Mouse (Mus musculus) MEL (cell line): ENCODE data around the gene Wdr48. TPM values are rescaled to one million over a fixed set of nuclear protein-coding genes. Genes with fewer than 3 reads are reported as not detected.
A peak's percentile ranks its signal among the peaks of the same experiment; 100 is the strongest.

Source experiments
- DNase-seq: peaks from one replicate; pipeline ENCODE4 v3.0.0; 2011; ENCODE audit warnings: low read depth, low spot score
- H3K27ac ChIP-seq: 2 replicates; pipeline ENCODE4 v1.5.1; 2012; ENCODE audit warnings: low read depth, mild to moderate bottlenecking, control low read depth, low read length, moderate library complexity; ENCODE audit not compliant: control insufficient read depth
- H3K27me3 ChIP-seq, 2 experiments: fragments of 150-350 bp in 1 of 2; sonication (generic) in 1 of 2; 2 replicates each; pipeline ENCODE4 v1.6.1; 2012; ENCODE audit warnings: low read length in 2 of 2, mild to moderate bottlenecking in 2 of 2, improper control_type of control experiment in 1 of 2, moderate library complexity in 1 of 2; ENCODE audit not compliant: insufficient read depth in 2 of 2, control insufficient read depth in 1 of 2
- H3K36me3 ChIP-seq, 2 experiments: 2 replicates each; pipeline ENCODE4 v1.6.1; 2012 to 2014; ENCODE audit warnings: low read length in 2 of 2, improper control_type of control experiment in 1 of 2, inconsistent platforms in 1 of 2, mild to moderate bottlenecking in 1 of 2; ENCODE audit not compliant: insufficient read depth in 2 of 2, control insufficient read depth in 1 of 2
- H3K4me1 ChIP-seq, 2 experiments: fragments of 150-350 bp in 1 of 2; sonication (generic) in 1 of 2; 2 replicates each; pipeline ENCODE4 v1.6.1; 2012; ENCODE audit warnings: low read length in 2 of 2, improper control_type of control experiment in 1 of 2, mild to moderate bottlenecking in 1 of 2; ENCODE audit not compliant: insufficient read depth in 2 of 2, control insufficient read depth in 1 of 2
- H3K4me3 ChIP-seq, 2 experiments: fragments of 150-350 bp in 1 of 2; sonication (generic) in 1 of 2; 2 replicates each; pipeline ENCODE4 v1.5.1; 2012; ENCODE audit warnings: low read depth in 2 of 2, low read length in 2 of 2, mild to moderate bottlenecking in 2 of 2, moderate library complexity in 2 of 2, control low read depth in 1 of 2, improper control_type of control experiment in 1 of 2; ENCODE audit not compliant: control insufficient read depth in 1 of 2, insufficient read depth in 1 of 2
- H3K79me2 ChIP-seq: 2 replicates; pipeline ENCODE4 v1.6.1; 2012; ENCODE audit warnings: mild to moderate bottlenecking, low read length, moderate library complexity; ENCODE audit not compliant: control insufficient read depth, poor library complexity, insufficient read depth
- H3K9ac ChIP-seq: 2 replicates; pipeline ENCODE4 v1.6.1; 2012; ENCODE audit warnings: low read depth, mild to moderate bottlenecking, control low read depth, low read length, moderate library complexity; ENCODE audit not compliant: control insufficient read depth, poor library complexity, severe bottlenecking
- H3K9me3 ChIP-seq: fragments of 150-350 bp; sonication (generic); replicated peaks from 2 replicates; pipeline ENCODE4 v1.6.1; 2012; ENCODE audit warnings: mild to moderate bottlenecking, low read length, improper control_type of control experiment, moderate library complexity; ENCODE audit not compliant: insufficient read depth
- BHLHE40 ChIP-seq: IDR thresholded peaks from 2 replicates; pipeline ENCODE4 v1.6.1; 2012; ENCODE audit warnings: low read depth, mild to moderate bottlenecking, inconsistent platforms, low read length, improper control_type of control experiment, borderline replicate concordance
- CHD2 ChIP-seq: IDR thresholded peaks from 2 replicates; pipeline ENCODE4 v1.6.1; 2011; ENCODE audit warnings: low read length, improper control_type of control experiment
- CTCF ChIP-seq, 3 experiments: IDR thresholded peaks in 2 of 3; conservative IDR thresholded peaks in 1 of 3; 2 replicates each; pipeline ENCODE4 v1.5.1; 2011 to 2012; ENCODE audit warnings: low read length in 3 of 3, low read depth in 2 of 3, mild to moderate bottlenecking in 2 of 3, improper control_type of control experiment in 1 of 3, inconsistent platforms in 1 of 3, mixed read lengths in 1 of 3, moderate library complexity in 1 of 3; ENCODE audit not compliant: control insufficient read depth in 1 of 3, insufficient read depth in 1 of 3, poor library complexity in 1 of 3, severe bottlenecking in 1 of 3
- E2F4 ChIP-seq: IDR thresholded peaks from 2 replicates; pipeline ENCODE4 v1.6.1; 2011; ENCODE audit warnings: low read depth, low read length, improper control_type of control experiment, borderline replicate concordance
- ELF1 ChIP-seq: IDR thresholded peaks from 2 replicates; pipeline ENCODE4 v1.6.1; 2014; ENCODE audit warnings: low read depth, mild to moderate bottlenecking, inconsistent platforms, low read length, improper control_type of control experiment, moderate library complexity
- EP300 ChIP-seq, 2 experiments: IDR thresholded peaks; 2 replicates each; pipeline ENCODE4 v1.6.1; 2011; ENCODE audit warnings: improper control_type of control experiment in 2 of 2, low read length in 2 of 2, low read depth in 1 of 2, mild to moderate bottlenecking in 1 of 2
- ETS1 ChIP-seq: IDR thresholded peaks from 2 replicates; pipeline ENCODE4 v1.6.1; 2012; ENCODE audit warnings: low read depth, mild to moderate bottlenecking, inconsistent platforms, low read length, improper control_type of control experiment, moderate library complexity
- JUND ChIP-seq: IDR thresholded peaks from 2 replicates; pipeline ENCODE4 v1.6.1; 2011; ENCODE audit warnings: low read depth, mild to moderate bottlenecking, improper control_type of control experiment, low read length
- KAT2A ChIP-seq: conservative IDR thresholded peaks from 2 replicates; pipeline ENCODE4 v1.6.1; 2012; ENCODE audit warnings: low read depth, low read length, improper control_type of control experiment, inconsistent platforms
- MAX ChIP-seq: IDR thresholded peaks from 2 replicates; pipeline ENCODE4 v1.6.1; 2011; ENCODE audit warnings: low read length, improper control_type of control experiment
- MAZ ChIP-seq: IDR thresholded peaks from 2 replicates; pipeline ENCODE4 v1.6.1; 2012; ENCODE audit warnings: low read depth, mild to moderate bottlenecking, inconsistent platforms, low read length, improper control_type of control experiment
- MEF2A ChIP-seq: IDR thresholded peaks from 2 replicates; pipeline ENCODE4 v1.6.1; 2014; ENCODE audit warnings: low read depth, mild to moderate bottlenecking, inconsistent platforms, low read length, improper control_type of control experiment; ENCODE audit not compliant: poor library complexity, insufficient replicate concordance, severe bottlenecking; ENCODE audit errors: extremely low read depth
- MXI1 ChIP-seq: IDR thresholded peaks from 2 replicates; pipeline ENCODE4 v1.6.1; 2011; ENCODE audit warnings: mild to moderate bottlenecking, low read depth, low read length, improper control_type of control experiment
- MYB ChIP-seq: IDR thresholded peaks from 2 replicates; pipeline ENCODE4 v1.6.1; 2011; ENCODE audit warnings: mild to moderate bottlenecking, low read depth, low read length, improper control_type of control experiment
- MYC ChIP-seq: IDR thresholded peaks from 2 replicates; pipeline ENCODE4 v1.6.1; 2011; ENCODE audit warnings: low read depth, mild to moderate bottlenecking, low read length, improper control_type of control experiment, moderate library complexity
- NRF1 ChIP-seq: IDR thresholded peaks from 2 replicates; pipeline ENCODE4 v1.6.1; 2014; ENCODE audit warnings: low read depth, mild to moderate bottlenecking, inconsistent platforms, low read length, improper control_type of control experiment, moderate library complexity; ENCODE audit not compliant: poor library complexity, insufficient read depth, severe bottlenecking
- POLR2A ChIP-seq, 2 experiments: IDR thresholded peaks; 2 replicates each; pipeline ENCODE4 v1.6.1; 2011 to 2012; ENCODE audit warnings: low read length in 2 of 2, mild to moderate bottlenecking in 2 of 2, control low read depth in 1 of 2, improper control_type of control experiment in 1 of 2, low read depth in 1 of 2, moderate library complexity in 1 of 2; ENCODE audit not compliant: control insufficient read depth in 1 of 2, insufficient read depth in 1 of 2, poor library complexity in 1 of 2
- POLR2AphosphoS2 ChIP-seq: IDR thresholded peaks from 2 replicates; pipeline ENCODE4 v1.6.1; 2011; ENCODE audit warnings: low read length, improper control_type of control experiment
- POLR2AphosphoS5 ChIP-seq: IDR thresholded peaks from 2 replicates; pipeline ENCODE4 v1.6.1; 2012; ENCODE audit warnings: low read depth, borderline replicate concordance, mild to moderate bottlenecking, inconsistent platforms, low read length, moderate library complexity, mixed read lengths
- RCOR1 ChIP-seq: IDR thresholded peaks from 2 replicates; pipeline ENCODE4 v1.6.1; 2012; ENCODE audit warnings: low read depth, mild to moderate bottlenecking, inconsistent platforms, low read length, improper control_type of control experiment
- SIN3A ChIP-seq: IDR thresholded peaks from 2 replicates; pipeline ENCODE4 v1.6.1; 2012; ENCODE audit warnings: low read length, improper control_type of control experiment, inconsistent platforms
- SMC3 ChIP-seq: IDR thresholded peaks from 2 replicates; pipeline ENCODE4 v1.6.1; 2011; ENCODE audit warnings: low read depth, low read length, improper control_type of control experiment
- TBP ChIP-seq: IDR thresholded peaks from 2 replicates; pipeline ENCODE4 v1.8.0; 2011; ENCODE audit warnings: low read depth, low read length, improper control_type of control experiment
- USF2 ChIP-seq, 2 experiments: IDR thresholded peaks; 2 replicates each; pipeline ENCODE4 v1.6.1; 2011 to 2012; ENCODE audit warnings: improper control_type of control experiment in 2 of 2, low read length in 2 of 2, borderline replicate concordance in 1 of 2, inconsistent platforms in 1 of 2, low read depth in 1 of 2, mild to moderate bottlenecking in 1 of 2; ENCODE audit not compliant: insufficient read depth in 1 of 2
- ZKSCAN1 ChIP-seq: IDR thresholded peaks from 2 replicates; pipeline ENCODE4 v1.6.1; 2012; ENCODE audit warnings: low read depth, mild to moderate bottlenecking, inconsistent platforms, low read length, improper control_type of control experiment, moderate library complexity
- ZNF384 ChIP-seq: IDR thresholded peaks from 2 replicates; pipeline ENCODE4 v1.6.1; 2012; ENCODE audit warnings: low read depth, mild to moderate bottlenecking, inconsistent platforms, low read length, improper control_type of control experiment
- polyA plus RNA-seq, 2 experiments: library from polyadenylated mRNA; stranded (reverse) in 1 of 2; unstranded in 1 of 2; fragments of >175 nt in 1 of 2; fragments of >200 nt in 1 of 2; gene quantifications; 2 replicates each; pipeline versions ENCODE4 v1.2.1 to v1.2.4; 2012; ENCODE audit warnings: low replicate concordance in 2 of 2, low read depth in 1 of 2; ENCODE audit not compliant: insufficient read length in 2 of 2, insufficient read depth in 1 of 2, missing spikeins in 1 of 2
- total RNA-seq: library from RNA; depleted of rRNA; stranded (reverse); fragments of 300-350 nt; gene quantifications from 2 replicates; pipeline ENCODE4 v1.2.3, GENCODE M21; 2012

Wdr48 gene
- total and polyA plus RNA-seq, 3 experiments = 31.0 to 40.5 TPM; not detected in 1

DNA sequence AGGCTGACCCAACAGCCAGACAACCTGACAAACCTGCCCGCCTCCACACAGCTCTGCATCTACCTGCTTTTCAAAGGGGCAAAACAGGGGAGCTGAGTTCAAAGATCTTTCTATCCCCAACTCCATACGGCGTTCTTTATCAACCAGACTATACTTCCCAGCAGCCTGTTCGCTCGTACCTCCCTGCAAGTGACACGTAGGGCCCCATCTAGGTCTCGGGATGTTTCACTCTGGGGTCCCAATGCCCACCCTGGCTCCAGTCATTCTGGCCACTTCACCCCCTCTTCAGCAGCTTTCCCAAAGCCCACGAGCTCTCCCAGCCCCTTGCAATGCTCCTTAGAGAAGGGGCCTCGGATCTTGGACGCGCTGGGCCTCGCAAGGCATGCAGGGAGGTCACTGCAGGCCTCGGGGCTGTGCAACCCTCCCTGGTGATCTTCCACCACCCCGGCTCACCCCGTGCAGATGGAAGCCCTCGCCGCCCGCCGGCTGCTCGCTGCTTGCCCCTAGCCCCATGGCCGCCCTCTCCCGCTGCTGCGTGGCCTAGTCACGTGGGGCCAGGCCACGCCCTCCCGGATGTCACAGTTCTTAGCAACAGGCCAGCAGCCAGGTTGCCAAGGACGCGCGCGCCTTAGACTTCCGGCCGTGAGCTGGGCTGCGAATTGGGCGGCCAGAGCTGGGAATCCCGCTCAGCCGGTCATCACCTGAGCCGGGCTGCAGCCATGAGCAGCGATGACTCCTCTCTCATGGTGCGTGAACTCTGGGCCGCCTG, 42.5 kb downstream of the Wdr48 start, which contains the start of the genes Gorasp1 and Ttc21a (continued):
- TF ChIP-seq CHD2 = no peak
- no peak for TF ChIP-seq MAZ
- no peak for TF ChIP-seq SMC3
- TF ChIP-seq MYB = no peak
- TF ChIP-seq RCOR1 = no peak
- TF ChIP-seq BHLHE40 = peak; percentile 57; the same call in 1 of the 2 replicates
- TF ChIP-seq ELF1 = peak; percentile 65; the same call in 1 of the 2 replicates
- no peak for TF ChIP-seq E2F4
- TF ChIP-seq EP300 (IDR thresholded peaks at IDR 0.05; ENCODE audit: low read depth in 1 of 2, low read length in 2 of 2) = no peak

DNA sequence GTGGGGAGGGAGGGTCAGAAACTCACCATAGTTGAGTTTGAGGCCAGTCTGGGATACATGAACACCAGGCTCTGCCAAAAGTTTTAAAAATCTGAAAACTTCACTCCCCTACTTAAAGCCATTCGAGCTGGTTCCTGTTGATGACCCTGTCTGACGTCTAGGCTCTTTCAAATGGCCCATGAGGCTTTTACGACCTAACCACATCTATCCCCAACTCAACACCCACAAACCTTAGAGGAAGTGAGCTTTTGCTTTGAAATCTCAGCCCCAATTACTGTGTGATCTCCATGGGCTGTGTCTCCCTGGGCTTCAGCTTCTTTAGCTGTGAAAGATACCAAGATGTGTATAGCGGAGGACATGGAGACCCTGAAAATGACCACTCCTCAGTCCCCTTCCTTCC, 43.8 kb downstream of the Wdr48 start:
- DNase-seq = no peak
- peaks cover 12% of the 10 kb centered on the region for H3K79me2 ChIP-seq
- H3K4me1 ChIP-seq = peaks cover 0 to 10% of the 10 kb centered on the region in 2 experiments; a peak in 2 of 4 replicates
- no peaks in the 10 kb centered on the region for H3K9me3 ChIP-seq
- no peak overlapping the region for H3K4me3 ChIP-seq
- no peak overlapping the region for H3K9ac ChIP-seq
- H3K27me3 ChIP-seq = no peaks in the 10 kb centered on the region
- H3K27ac ChIP-seq = no peak overlapping the region
- TF ChIP-seq RCOR1 = 0 out of 2 replicates have a peak, but pooled peaks have one; percentile 19
- TF ChIP-seq MEF2A = no peak
- no peak for TF ChIP-seq SMC3
- H3K36me3 ChIP-seq = peaks cover 0 to 3% of the 10 kb centered on the region in 2 experiments; a peak in 2 of 4 replicates

DNA sequence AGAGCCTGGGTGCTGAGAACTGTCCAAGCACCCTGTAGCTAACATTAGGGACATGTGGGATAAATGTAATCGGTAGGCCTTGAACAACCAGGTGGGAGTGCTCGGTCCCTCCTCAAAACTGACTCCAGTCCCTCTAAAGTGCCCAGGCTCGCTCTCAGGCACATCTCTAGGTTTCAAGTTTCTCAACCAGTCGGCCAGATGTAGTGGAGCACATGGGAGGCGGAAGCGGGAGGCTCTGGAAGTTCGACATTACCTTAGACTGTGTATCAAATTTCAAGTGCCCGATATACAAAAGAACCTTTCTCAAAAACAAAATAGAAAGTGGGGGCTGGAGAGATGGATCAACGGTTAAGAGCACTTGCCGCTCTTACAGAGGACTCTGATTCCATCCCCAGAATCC, 45.0 kb downstream of the Wdr48 start:
- no peak for DNase-seq
- Histone ChIP-seq H3K27me3 (no peaks in the 10 kb centered on the region), H3K9ac (no peak overlapping the region), H3K79me2 (peaks cover 12% of the 10 kb centered on the region), H3K9me3 (no peaks in the 10 kb centered on the region), H3K4me3 (no peak overlapping the region), H3K36me3 (peaks cover 0 to 3% of the 10 kb centered on the region in 2 experiments; a peak in 2 of 4 replicates), H3K4me1 (peaks cover 0 to 10% of the 10 kb centered on the region in 2 experiments; a peak in 2 of 4 replicates), H3K27ac (no peak overlapping the region)
- TF ChIP-seq ZNF384 = no peak
- no peak for TF ChIP-seq POLR2AphosphoS2
- TF ChIP-seq CHD2 = no peak
- no peak for TF ChIP-seq MAX
- TF ChIP-seq MYB = no peak
- no peak for TF ChIP-seq JUND
- TF ChIP-seq ZKSCAN1 = no peak
- TF ChIP-seq USF2 (IDR thresholded peaks at IDR 0.05; ENCODE audit: borderline replicate concordance in 1 of 2, insufficient read depth in 1 of 2, low read depth in 1 of 2, low read length in 2 of 2) = no peak
- no peak for TF ChIP-seq E2F4
- TF ChIP-seq NRF1 = no peak
- TF ChIP-seq MYC = no peak
- TF ChIP-seq TBP = no peak
- TF ChIP-seq SIN3A = no peak
- TF ChIP-seq ETS1 = no peak
- no peak for TF ChIP-seq SMC3
- no peak for TF ChIP-seq CTCF (IDR thresholded peaks at IDR 0.05 in 2 of 3, conservative IDR thresholded peaks at IDR 0.05 in 1 of 3; ENCODE audit: control insufficient read depth in 1 of 3, insufficient read depth in 1 of 3, low read depth in 2 of 3, low read length in 3 of 3, poor library complexity in 1 of 3, severe bottlenecking in 1 of 3)
- TF ChIP-seq POLR2A (IDR thresholded peaks at IDR 0.05; ENCODE audit: control insufficient read depth in 1 of 2, insufficient read depth in 1 of 2, low read depth in 1 of 2, low read length in 2 of 2, poor library complexity in 1 of 2) = no peak
- no peak for TF ChIP-seq POLR2AphosphoS5
- no peak for TF ChIP-seq MXI1
- TF ChIP-seq KAT2A = no peak
